27 mouse cellular contexts compared by ENCODE assay signal in the genomic region with DNA sequence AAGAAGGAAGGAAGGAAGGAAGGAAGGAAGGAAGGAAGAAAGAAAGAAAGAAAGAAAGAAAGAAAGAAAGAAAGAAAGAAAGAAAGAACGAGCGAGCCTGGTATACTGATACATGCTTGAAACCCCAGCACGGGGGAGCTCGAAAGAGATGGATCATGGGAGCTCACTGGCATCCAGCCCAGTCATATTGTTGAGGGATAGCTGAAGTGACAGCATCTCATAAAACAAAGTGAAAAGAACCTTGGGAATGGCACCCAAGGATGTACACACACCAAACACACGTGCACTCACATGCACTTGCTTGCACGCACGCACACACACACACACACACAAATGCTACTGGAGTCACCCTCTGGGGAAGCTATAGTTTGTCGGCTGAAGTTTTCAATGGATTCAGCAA.
DNase-seq lines count a peak whose midpoint lies in the region; ATAC-seq and TF ChIP-seq lines count a peak whose summit lies in the region.
"Had no signal": no experiment of that assay in that cellular context is flagged by ENCODE, and none has a peak within 500 bp of the region (broad histone marks: within the 10 kb centered on the region; RNA-seq: fewer than 3 reads in every experiment).

No protein-coding gene starts in this region.

- no peaks in the 10 kb centered on the region for H3K4me1 ChIP-seq in cerebellum, adult 2 months (ENCODE audit: control insufficient read depth, insufficient read depth, low read length)
- H3K4me1 ChIP-seq: heart, embryonic 15.5 days; limb, embryonic 13.5 days; midbrain, embryonic 15.5 days had no signal

- H3K27ac ChIP-seq in cerebellum, adult 2 months (ENCODE audit: insufficient read depth, low read length): no peak overlapping the region
- H3K27ac ChIP-seq: embryonic facial prominence, embryonic 13.5 days; forebrain, embryonic 10.5 days; heart, embryonic 10.5 days; heart, embryonic 15.5 days; kidney, postnatal 0 days; limb, embryonic 13.5 days; midbrain, embryonic 15.5 days; stomach, postnatal 0 days had no signal

- TF ChIP-seq CTCF in cerebellum, adult 2 months (IDR thresholded peaks at IDR 0.05; ENCODE audit: borderline replicate concordance, insufficient read depth, low read depth, low read length): no peak

- peak; percentile 69 to 79 for DNase-seq in cerebellum, postnatal 14 days
- DNase-seq in cerebellum, adult 2 months: no peak
- DNase-seq in left cerebral cortex, postnatal 4 days: peak; percentile 72
- DNase-seq in left cerebral cortex, postnatal 10 days (ENCODE audit: extremely low spot score in 1 of 2, low spot score in 2 of 2): no peak
- DNase-seq in adrenal gland, adult 8-10 months: peak; percentile 36
- DNase-seq in adrenal gland, postnatal 25 days: peak; percentile 45
- no peak for DNase-seq in right cerebral cortex, adult 18-20 months
- DNase-seq: cerebellum, adult 9-10 months; gastrocnemius, postnatal 25 days; heart, adult 11 months; kidney, adult 8-10 months; layer of hippocampus, adult 9-11 months; lung, postnatal 4 days; right cerebral cortex, postnatal 14 days; thymus, adult 18-20 months; thymus, postnatal 25 days had no signal

- H3K27me3 ChIP-seq in cerebellum, adult 2 months (ENCODE audit: control insufficient read depth, insufficient read depth, low read length): no peaks in the 10 kb centered on the region
- H3K27me3 ChIP-seq: embryonic facial prominence, embryonic 13.5 days; heart, embryonic 15.5 days; limb, embryonic 13.5 days; midbrain, embryonic 15.5 days had no signal

- no peak for TF ChIP-seq POLR2A in cerebellum, adult 2 months (IDR thresholded peaks at IDR 0.05; ENCODE audit: borderline replicate concordance, insufficient read depth, low read length)

- intact Hi-C loops in left cerebral cortex, postnatal 4 days (cut with DNase I): no loop called here
- intact Hi-C loops in left cerebral cortex, postnatal 10 days (cut with DNase I): no loop called here

- 57% methylated on average over 8 of the region's 8 CpGs for WGBS in cerebellum, adult 2 months

- no peak overlapping the region for H3K4me3 ChIP-seq in cerebellum, adult 2 months (replicated peaks; ENCODE audit: insufficient read depth, low read depth, low read length)
- H3K4me3 ChIP-seq: embryonic facial prominence, embryonic 13.5 days; forebrain, embryonic 10.5 days; heart, embryonic 10.5 days; heart, embryonic 15.5 days; limb, embryonic 13.5 days; midbrain, embryonic 15.5 days had no signal

- ATAC-seq in megakaryocyte progenitor cell, adult 5-6 weeks (replicated peaks; ENCODE audit: poor library complexity): no peak
- ATAC-seq: intestine, embryonic 16.5 days; midbrain, embryonic 15.5 days; Patski had no signal

Comparison
In these comparisons a context has a peak if more than half of its experiments do, and no peak if none do; other contexts are left out.
1. DNase-seq: peak in cerebellum, postnatal 14 days (2 of 2), left cerebral cortex, postnatal 4 days (single experiment), adrenal gland, adult 8-10 months (single experiment) and adrenal gland, postnatal 25 days (single experiment); none in cerebellum, adult 2 months (0 of 2), left cerebral cortex, postnatal 10 days (0 of 2) and right cerebral cortex, adult 18-20 months (single experiment).